Mouse (Mus musculus) heart, adult 2 months (tissue): ENCODE data around the gene Epas1. TPM values are rescaled to one million over a fixed set of nuclear protein-coding genes. Genes with fewer than 3 reads are reported as not detected.

Source experiments
- DNase-seq, 2 experiments: peaks; one replicate each; pipeline ENCODE4 v3.0.0; 2021
- H3K27ac ChIP-seq: fragments of 200-600 bp; 2 replicates; pipeline ENCODE4 v1.8.1; 2022
- H3K27me3 ChIP-seq: fragments of 200-500 bp; 2 replicates; pipeline ENCODE4 v1.6.1; 2012; ENCODE audit warnings: mild to moderate bottlenecking, low read length, inconsistent platforms, mixed read lengths; ENCODE audit not compliant: control insufficient read depth, insufficient read depth
- H3K36me3 ChIP-seq: fragments of 200-500 bp; 2 replicates; pipeline ENCODE4 v1.6.1; 2012; ENCODE audit warnings: low read length, inconsistent platforms; ENCODE audit not compliant: control insufficient read depth, insufficient read depth
- H3K4me1 ChIP-seq: fragments of 200-500 bp; 2 replicates; pipeline ENCODE4 v1.6.1; 2011; ENCODE audit warnings: low read length; ENCODE audit not compliant: control insufficient read depth, insufficient read depth
- H3K4me3 ChIP-seq: fragments of 200-600 bp; 2 replicates; pipeline ENCODE4 v1.8.1; 2022
- H3K79me2 ChIP-seq: fragments of 200-500 bp; replicated peaks from 2 replicates; pipeline ENCODE4 v1.6.1; 2012; ENCODE audit warnings: mild to moderate bottlenecking, inconsistent platforms, low read length, moderate library complexity, mixed read lengths; ENCODE audit not compliant: control insufficient read depth, insufficient read depth
- H3K9ac ChIP-seq: fragments of 200-500 bp; 2 replicates; pipeline ENCODE4 v1.6.1; 2012; ENCODE audit warnings: low read depth, mild to moderate bottlenecking, control low read depth, inconsistent platforms, low read length, mixed read lengths
- CTCF ChIP-seq: fragments of 200-600 bp; IDR thresholded peaks from 2 replicates; pipeline ENCODE4 v1.8.1; 2022; ENCODE audit warnings: antibody characterized with exemption, mild to moderate bottlenecking, moderate library complexity
- EP300 ChIP-seq: fragments of 200-500 bp; IDR thresholded peaks from 2 replicates; pipeline ENCODE4 v1.6.1; 2011; ENCODE audit warnings: low read depth, low read length, control low read depth; ENCODE audit not compliant: insufficient read depth
- POLR2A ChIP-seq: fragments of 200-500 bp; IDR thresholded peaks from 2 replicates; pipeline ENCODE4 v1.6.1; 2011; ENCODE audit warnings: mild to moderate bottlenecking, low read depth, low read length, control low read depth; ENCODE audit not compliant: insufficient read depth
- WGBS: fragments of 180-500 bp; shearing (Covaris S2); methylation state at CpG from one replicate; pipeline ENCODE4 v1.1.7; 2018; 5-methylcytosine and 5-hydroxymethylcytosine counted together
- intact Hi-C: fragments of 180-260 bp; cut with DNase I; formaldehyde crosslinking; loops from one replicate; pipeline ENCODE4 v1.15.1; 2025
- polyA plus RNA-seq: library from polyadenylated mRNA; depleted of rRNA; stranded (reverse); fragments of >200 nt; gene quantifications from 2 replicates; pipeline ENCODE4 v1.2.3, GENCODE M21; 2012
- total RNA-seq, 2 experiments: library from RNA; stranded (reverse); gene quantifications; 2 replicates each; pipeline ENCODE4 v1.2.3; 2021

The Epas1 gene
- total and polyA plus RNA-seq, 3 experiments = 119 to 277 (median 244) TPM

GRCm38 (mm10) chr17:86711949-86712348 lies 41.6 kb upstream of the Epas1 start:
- no peaks in the 10 kb centered on the region for H3K79me2 ChIP-seq
- TF ChIP-seq POLR2A (no peak), EP300 (peak; percentile 74; the same call in 1 of the 2 replicates)
- peak overlapping the region; percentile 90 for H3K27ac ChIP-seq
- peaks cover 19% of the 10 kb centered on the region for H3K4me1 ChIP-seq
- H3K27me3 ChIP-seq = no peaks in the 10 kb centered on the region
- no peak overlapping the region for H3K4me3 ChIP-seq
- intact Hi-C loops = loop anchor here (2.0 to 5.0 kb wide), 4 partner anchors 21 to 120 kb away; partner anchors contain the start of gene Epas1
- no peak overlapping the region for H3K9ac ChIP-seq
- DNase-seq = peak; percentile 50 to 57
- peaks cover 2% of the 10 kb centered on the region; the same call in 1 of the 2 replicates for H3K36me3 ChIP-seq
- WGBS = 5% methylated on average over 5 of the region's 5 CpGs

GRCm38 (mm10) chr17:86712601-86713000 lies 40.9 kb upstream of the Epas1 start:
- no peaks in the 10 kb centered on the region for H3K79me2 ChIP-seq
- WGBS = 80% methylated on average over 8 of the region's 8 CpGs
- intact Hi-C loops = loop anchor here (2.0 to 5.0 kb wide), 4 partner anchors 20 to 120 kb away; partner anchors contain the start of gene Epas1
- TF ChIP-seq POLR2A (no peak), CTCF (no peak), EP300 (no peak)
- H3K36me3 ChIP-seq = peaks cover 2% of the 10 kb centered on the region; the same call in 1 of the 2 replicates
- no peak overlapping the region for H3K4me3 ChIP-seq
- H3K4me1 ChIP-seq = peaks cover 19% of the 10 kb centered on the region
- no peak overlapping the region for H3K9ac ChIP-seq
- H3K27ac ChIP-seq = peak overlapping the region; percentile 90
- no peaks in the 10 kb centered on the region for H3K27me3 ChIP-seq
- DNase-seq = no peak

GRCm38 (mm10) chr17:86713591-86713990 lies 39.9 kb upstream of the Epas1 start:
- intact Hi-C loops = loop anchor here (2.0 to 5.0 kb wide), 4 partner anchors 19 to 121 kb away; partner anchors contain the start of gene Epas1
- DNase-seq = peak; percentile 65 to 68
- WGBS = 16% methylated on average over 8 of the region's 8 CpGs
- Histone ChIP-seq H3K9ac (no peak overlapping the region), H3K4me1 (peaks cover 19% of the 10 kb centered on the region), H3K27me3 (no peaks in the 10 kb centered on the region), H3K27ac (peak overlapping the region; percentile 1; the same call in 1 of the 2 replicates), H3K4me3 (no peak overlapping the region), H3K36me3 (peaks cover 2% of the 10 kb centered on the region; the same call in 1 of the 2 replicates), H3K79me2 (no peaks in the 10 kb centered on the region)
- TF ChIP-seq POLR2A = peak; percentile 58
- TF ChIP-seq EP300 = peak; percentile 43; the same call in 1 of the 2 replicates
- TF ChIP-seq CTCF = no peak

GRCm38 (mm10) chr17:86724786-86725415 lies 28.6 kb upstream of the Epas1 start:
- intact Hi-C loops = no loop called here
- no peak overlapping the region for H3K4me3 ChIP-seq
- H3K9ac ChIP-seq = no peak overlapping the region
- no peaks in the 10 kb centered on the region for H3K36me3 ChIP-seq
- 80% methylated on average over 8 of the region's 8 CpGs for WGBS
- no peaks in the 10 kb centered on the region for H3K27me3 ChIP-seq
- TF ChIP-seq CTCF (no peak), POLR2A (no peak), EP300 (no peak)
- peak in 1 of 2 experiments; percentile 11 for DNase-seq
- H3K27ac ChIP-seq = no peak overlapping the region
- peaks cover 5% of the 10 kb centered on the region for H3K4me1 ChIP-seq
- no peaks in the 10 kb centered on the region for H3K79me2 ChIP-seq

GRCm38 (mm10) chr17:86726480-86726879 lies 27.0 kb upstream of the Epas1 start:
- intact Hi-C loops = no loop called here
- peaks cover 5% of the 10 kb centered on the region for H3K4me1 ChIP-seq
- peak overlapping the region; percentile 47; the same call in 1 of the 2 replicates for H3K27ac ChIP-seq
- H3K36me3 ChIP-seq = peaks cover under 1% of the 10 kb centered on the region; the same call in 1 of the 2 replicates
- no peak for TF ChIP-seq POLR2A
- no peak for TF ChIP-seq EP300
- no peak for TF ChIP-seq CTCF
- H3K9ac ChIP-seq = no peak overlapping the region
- no peaks in the 10 kb centered on the region for H3K79me2 ChIP-seq
- H3K4me3 ChIP-seq = no peak overlapping the region
- no peaks in the 10 kb centered on the region for H3K27me3 ChIP-seq
- no peak for DNase-seq
- WGBS = 32% methylated on average over 7 of the region's 7 CpGs

- Histone ChIP-seq H3K27ac (peak overlapping the region; percentile 47; the same call in 1 of the 2 replicates), H3K4me3 (no peak overlapping the region), H3K27me3 (no peaks in the 10 kb centered on the region), H3K36me3 (peaks cover 2% of the 10 kb centered on the region; the same call in 1 of the 2 replicates), H3K4me1 (peaks cover 6% of the 10 kb centered on the region), H3K9ac (no peak overlapping the region), H3K79me2 (no peaks in the 10 kb centered on the region)
- TF ChIP-seq EP300 = no peak
- TF ChIP-seq POLR2A = no peak
- TF ChIP-seq CTCF = no peak
- no peak for DNase-seq
- intact Hi-C loops = no loop called here
- 90% methylated on average over 7 of the region's 7 CpGs for WGBS
Measured at GRCm38 (mm10) chr17:86727031-86727430, 26.5 kb upstream of the Epas1 start.
